Mouse (Mus musculus) liver, adult 2 months (tissue): Measurements from ENCODE around the gene Ptprn2. TPM values are rescaled to one million over a fixed set of nuclear protein-coding genes. Genes with fewer than 3 reads are reported as not detected.

Experiments used
- DNase-seq: peaks from one replicate; pipeline ENCODE4 v3.0.0-alpha.2; 2011; ENCODE audit warnings: low read depth, low spot score; ENCODE audit errors: extremely low read depth
- H3K27ac ChIP-seq: fragments of 200-500 bp; replicated peaks from 2 replicates; pipeline ENCODE4 v1.5.1; 2012; ENCODE audit warnings: low read depth, mild to moderate bottlenecking, control low read depth, inconsistent platforms, low read length; ENCODE audit not compliant: insufficient read depth
- H3K27me3 ChIP-seq: fragments of 200-500 bp; 2 replicates; pipeline ENCODE4 v1.6.1; 2012; ENCODE audit warnings: mild to moderate bottlenecking, moderate library complexity, low read length, inconsistent platforms; ENCODE audit not compliant: control insufficient read depth, insufficient read depth
- H3K36me3 ChIP-seq: fragments of 200-500 bp; 2 replicates; pipeline ENCODE4 v1.6.1; 2012; ENCODE audit warnings: low read length, inconsistent platforms; ENCODE audit not compliant: control insufficient read depth, insufficient read depth
- H3K4me1 ChIP-seq: fragments of 200-500 bp; 2 replicates; pipeline ENCODE4 v1.6.1; 2011; ENCODE audit warnings: low read length; ENCODE audit not compliant: control insufficient read depth, insufficient read depth
- H3K4me3 ChIP-seq: fragments of 200-500 bp; 2 replicates; pipeline ENCODE4 v1.5.1; 2011; ENCODE audit warnings: low read depth, mild to moderate bottlenecking, control low read depth, low read length, moderate library complexity; ENCODE audit not compliant: insufficient read depth
- H3K79me2 ChIP-seq: fragments of 200-500 bp; 2 replicates; pipeline ENCODE4 v1.6.1; 2012; ENCODE audit warnings: inconsistent platforms, mild to moderate bottlenecking, low read length, moderate library complexity; ENCODE audit not compliant: control insufficient read depth, insufficient read depth
- H3K9ac ChIP-seq: fragments of 200-500 bp; 2 replicates; pipeline ENCODE4 v1.6.1; 2012; ENCODE audit warnings: low read depth, mild to moderate bottlenecking, control low read depth, inconsistent platforms, low read length
- CTCF ChIP-seq: fragments of 200-500 bp; IDR thresholded peaks from 2 replicates; pipeline ENCODE4 v1.5.1; 2011; ENCODE audit warnings: low read depth, low read length, control low read depth
- POLR2A ChIP-seq: fragments of 200-500 bp; IDR thresholded peaks from 2 replicates; pipeline ENCODE4 v1.6.1; 2011; ENCODE audit warnings: low read length, control low read depth; ENCODE audit not compliant: insufficient read depth; ENCODE audit errors: extremely low read depth
- WGBS: fragments of 180-500 bp; shearing (Covaris S2); methylation state at CpG from one replicate; pipeline ENCODE4 v1.1.7; 2018; 5-methylcytosine and 5-hydroxymethylcytosine counted together
- polyA plus RNA-seq: library from polyadenylated mRNA; depleted of rRNA; stranded (reverse); fragments of >200 nt; gene quantifications from 2 replicates; pipeline ENCODE4 v1.2.3, GENCODE M21; 2012
- total RNA-seq: library from RNA; depleted of rRNA; stranded (reverse); fragments of >200 nt; gene quantifications from 2 replicates; pipeline ENCODE4 v1.2.3, GENCODE M21; 2014

Ptprn2 gene
- total and polyA plus RNA-seq, 2 experiments: 0.06 TPM; not detected in 1

DNA sequence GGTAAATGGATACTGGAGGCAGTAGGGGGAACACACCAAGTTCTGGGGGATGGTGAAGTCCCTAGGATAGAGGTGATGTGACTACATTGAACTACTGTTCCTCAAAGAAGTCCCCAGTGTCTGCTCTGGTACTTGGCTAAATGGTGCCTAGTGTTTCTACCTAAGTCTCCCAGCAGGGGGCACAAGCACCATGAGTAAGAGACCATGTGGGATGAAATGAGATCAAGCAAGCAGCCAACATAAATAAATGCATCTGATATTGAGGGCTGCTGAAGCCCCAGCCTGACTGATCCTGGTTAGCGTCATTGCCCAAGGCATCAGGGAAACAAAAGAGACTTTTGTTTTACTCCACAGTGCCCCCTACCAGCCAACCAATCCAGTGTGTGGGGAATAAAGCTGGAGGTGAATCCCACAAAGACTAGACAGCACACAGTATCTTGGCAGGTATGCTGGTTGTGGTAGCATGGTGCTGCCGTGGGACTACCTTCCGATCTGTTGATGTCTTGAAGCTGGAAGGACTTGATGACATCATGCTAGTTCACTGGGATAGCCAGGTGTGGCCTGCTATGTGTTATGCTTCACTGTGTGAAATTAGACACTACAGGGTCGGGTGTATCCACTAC, 163.2 kb downstream of the Ptprn2 start:
- peak; percentile 19 for DNase-seq
- Histone ChIP-seq H3K27ac (no peak overlapping the region), H3K9ac (no peak overlapping the region), H3K36me3 (no peaks in the 10 kb centered on the region), H3K4me1 (no peaks in the 10 kb centered on the region), H3K4me3 (no peak overlapping the region), H3K27me3 (no peaks in the 10 kb centered on the region), H3K79me2 (no peaks in the 10 kb centered on the region)
- WGBS: 75% methylated on average over 4 of the region's 4 CpGs
- TF ChIP-seq CTCF: no peak
- TF ChIP-seq POLR2A: no peak

DNA sequence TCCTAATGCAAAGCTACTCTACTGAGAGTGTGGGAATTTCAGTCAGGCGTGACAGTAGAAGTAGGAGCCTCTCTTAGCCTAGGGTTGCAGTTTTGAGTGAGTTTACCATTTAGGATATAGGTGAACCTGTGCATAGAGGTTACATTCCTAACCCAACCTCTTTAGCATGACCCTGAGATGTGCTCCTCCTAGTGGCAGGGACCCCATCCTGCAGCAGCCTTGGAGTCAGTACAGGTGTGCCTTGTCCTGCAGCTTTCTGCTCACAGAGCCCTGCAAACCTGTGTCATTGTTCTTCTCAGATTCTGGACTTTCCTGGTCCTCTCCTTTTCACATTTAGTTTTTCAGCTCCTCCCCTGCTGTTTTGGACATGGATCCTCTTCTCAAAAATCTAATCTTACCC, 168.2 kb downstream of the Ptprn2 start:
- 78% methylated on average over 1 of the region's 1 CpGs for WGBS
- Histone ChIP-seq H3K27ac (no peak overlapping the region), H3K79me2 (no peaks in the 10 kb centered on the region), H3K4me1 (no peaks in the 10 kb centered on the region), H3K4me3 (no peak overlapping the region), H3K27me3 (no peaks in the 10 kb centered on the region), H3K9ac (no peak overlapping the region), H3K36me3 (no peaks in the 10 kb centered on the region)
- TF ChIP-seq CTCF: no peak
- no peak for TF ChIP-seq POLR2A
- DNase-seq: no peak

DNA sequence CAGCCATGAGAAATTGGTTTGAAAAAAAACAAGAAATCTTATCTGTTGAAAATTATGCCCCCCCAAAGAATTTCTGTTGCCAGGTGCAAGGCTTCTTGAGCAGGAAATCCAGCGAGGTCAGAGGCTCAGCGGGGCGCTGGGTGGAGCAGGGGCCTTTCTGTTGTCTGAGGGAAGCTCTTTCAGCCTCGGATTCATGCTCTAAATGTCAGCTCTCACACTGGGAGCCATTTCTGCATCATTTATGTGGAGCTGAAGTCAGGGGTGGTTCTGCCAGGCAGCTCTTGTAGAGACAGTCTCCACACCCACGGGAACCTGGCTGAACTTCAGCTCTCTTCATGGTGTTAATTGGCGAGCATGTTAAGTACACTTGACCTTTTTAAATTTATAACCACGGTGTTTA, 174.6 kb downstream of the Ptprn2 start:
- TF ChIP-seq CTCF (no peak), POLR2A (no peak)
- Histone ChIP-seq H3K27me3 (no peaks in the 10 kb centered on the region), H3K36me3 (no peaks in the 10 kb centered on the region), H3K4me3 (no peak overlapping the region), H3K27ac (no peak overlapping the region), H3K79me2 (no peaks in the 10 kb centered on the region), H3K9ac (no peak overlapping the region), H3K4me1 (no peaks in the 10 kb centered on the region)
- WGBS: 22% methylated on average over 7 of the region's 7 CpGs
- no peak for DNase-seq

DNA sequence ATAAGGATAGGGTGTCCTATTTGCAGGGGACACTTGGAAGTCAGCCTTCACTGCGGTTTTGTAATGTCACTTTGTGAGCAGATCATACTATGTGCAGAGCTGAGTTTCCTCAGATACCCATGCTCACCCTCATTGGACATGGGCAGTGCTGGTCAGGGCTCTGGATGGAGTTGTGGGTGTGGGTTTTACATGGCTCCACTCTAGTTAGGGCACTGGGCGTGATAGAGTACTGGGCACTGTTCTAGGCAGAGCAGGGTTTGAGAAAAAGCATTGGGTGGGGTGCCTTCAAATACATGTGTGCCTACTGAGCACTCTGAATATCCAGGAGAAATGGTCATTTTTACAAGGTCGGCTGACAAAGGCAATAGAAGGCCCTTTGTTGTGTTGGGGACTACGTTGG, 175.5 kb downstream of the Ptprn2 start:
- no peak overlapping the region for H3K27ac ChIP-seq
- no peaks in the 10 kb centered on the region for H3K27me3 ChIP-seq
- no peaks in the 10 kb centered on the region for H3K79me2 ChIP-seq
- no peak for TF ChIP-seq POLR2A
- WGBS: 69% methylated on average over 4 of the region's 4 CpGs
- H3K4me3 ChIP-seq: no peak overlapping the region
- H3K9ac ChIP-seq: no peak overlapping the region
- no peaks in the 10 kb centered on the region for H3K36me3 ChIP-seq
- H3K4me1 ChIP-seq: no peaks in the 10 kb centered on the region
- DNase-seq: no peak

DNA sequence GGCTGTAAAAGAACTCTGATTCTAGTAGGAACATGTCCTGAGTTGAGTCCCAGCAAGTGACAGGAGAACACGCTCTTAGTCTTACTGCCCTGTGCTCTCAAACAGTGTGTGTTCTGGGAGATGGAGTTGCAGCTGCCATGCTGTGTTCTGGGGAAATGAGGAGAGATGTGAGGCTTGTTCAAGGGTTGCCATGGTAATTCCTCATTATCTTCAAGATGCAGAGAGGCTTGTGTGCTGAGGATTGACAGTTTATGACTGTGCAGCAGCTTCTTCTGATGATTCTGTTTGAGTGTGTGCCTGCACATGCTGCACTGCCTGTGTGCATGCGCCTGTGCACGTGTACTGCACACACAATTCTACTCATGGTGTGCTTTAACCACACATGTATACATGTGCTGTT, 192.2 kb downstream of the Ptprn2 start:
- Histone ChIP-seq H3K4me3 (no peak overlapping the region), H3K4me1 (no peaks in the 10 kb centered on the region), H3K27ac (no peak overlapping the region), H3K36me3 (no peaks in the 10 kb centered on the region), H3K27me3 (no peaks in the 10 kb centered on the region), H3K9ac (no peak overlapping the region), H3K79me2 (no peaks in the 10 kb centered on the region)
- TF ChIP-seq POLR2A (no peak), CTCF (no peak)
- no peak for DNase-seq
- WGBS: 73% methylated on average over 3 of the region's 3 CpGs

DNA sequence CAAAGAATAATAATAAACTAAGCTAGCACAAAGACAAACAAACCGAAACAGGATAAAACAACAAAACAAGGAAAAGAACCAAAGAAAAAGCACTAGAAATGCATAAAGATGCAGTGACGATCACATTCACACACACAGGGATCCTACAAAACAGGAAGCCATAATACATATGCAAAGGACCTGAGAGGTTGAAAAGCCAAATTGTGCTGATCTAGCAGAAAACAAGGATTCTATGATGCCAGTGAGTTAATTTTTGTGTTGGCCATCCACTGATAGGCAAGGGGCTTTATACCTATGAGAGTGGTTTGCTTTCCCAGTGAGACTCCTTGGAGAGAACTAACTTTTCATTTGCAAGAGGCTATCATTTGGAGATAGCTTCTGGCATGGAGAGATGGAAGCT, 204.3 kb downstream of the Ptprn2 start:
- DNase-seq: no peak
- no peaks in the 10 kb centered on the region for H3K36me3 ChIP-seq
- no peaks in the 10 kb centered on the region for H3K79me2 ChIP-seq
- H3K4me1 ChIP-seq: no peaks in the 10 kb centered on the region
- no peak overlapping the region for H3K4me3 ChIP-seq
- WGBS: 94% methylated on average over 2 of the region's 2 CpGs
- TF ChIP-seq POLR2A (no peak), CTCF (no peak)
- no peak overlapping the region for H3K9ac ChIP-seq
- no peaks in the 10 kb centered on the region for H3K27me3 ChIP-seq
- H3K27ac ChIP-seq: no peak overlapping the region
